Mouse (Mus musculus) olfactory bulb, adult 2 months (tissue): Measurements from ENCODE around the gene Krtap10-4.

Experiments used
- CTCF ChIP-seq: fragments of 200-500 bp; IDR thresholded peaks from 2 replicates; pipeline ENCODE4 v1.5.1; 2012; ENCODE audit warnings: low read depth, mild to moderate bottlenecking, low read length, moderate library complexity; ENCODE audit not compliant: insufficient read depth
- POLR2A ChIP-seq: fragments of 200-500 bp; IDR thresholded peaks from 2 replicates; pipeline ENCODE4 v1.6.1; 2012; ENCODE audit warnings: mild to moderate bottlenecking, low read depth, low read length, moderate library complexity; ENCODE audit not compliant: insufficient read depth

- TF ChIP-seq CTCF: no peak
- no peak for TF ChIP-seq POLR2A
Measured at GRCm38 (mm10) chr10:77815514-77815913, 11.4 kb downstream of the Krtap10-4 start.
